Mouse (Mus musculus): ENCODE measurements around the gene Mms22l.

DNA sequence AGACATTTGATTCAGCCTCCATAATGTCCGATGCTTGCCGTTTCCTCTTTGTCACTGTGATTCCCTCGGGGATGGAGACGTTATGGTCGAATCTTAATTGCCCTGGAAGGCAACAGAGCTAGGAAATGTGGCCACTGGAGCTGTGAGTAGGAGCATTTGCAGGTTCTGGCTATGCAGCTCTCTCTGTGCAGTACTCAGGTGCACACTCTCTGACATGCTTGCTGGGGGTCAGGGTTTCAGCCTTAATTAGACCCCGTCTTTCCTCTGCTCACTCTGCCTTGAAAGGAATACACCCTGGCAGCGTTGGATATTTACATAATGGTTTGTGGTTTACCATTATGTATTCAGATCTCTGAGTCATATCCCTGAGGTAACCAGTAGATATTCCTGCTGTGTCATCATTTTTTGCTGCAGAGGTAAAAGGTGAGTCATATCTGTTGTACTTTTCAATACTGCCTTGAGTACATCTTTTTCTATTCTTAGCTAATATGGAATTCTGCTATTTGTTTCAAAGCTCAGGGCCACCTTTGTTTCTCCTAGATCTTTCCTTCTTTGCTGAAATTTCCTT, 72.8 kb downstream of the Mms22l start:
- no peak for TF ChIP-seq TAL1 (IDR thresholded peaks at IDR 0.05; ENCODE audit: low read length)
- TF ChIP-seq GATA1 (IDR thresholded peaks at IDR 0.05; ENCODE audit: low read length) = no peak
